ENCODE assay signal across 8 mouse cellular contexts in the genomic region with DNA sequence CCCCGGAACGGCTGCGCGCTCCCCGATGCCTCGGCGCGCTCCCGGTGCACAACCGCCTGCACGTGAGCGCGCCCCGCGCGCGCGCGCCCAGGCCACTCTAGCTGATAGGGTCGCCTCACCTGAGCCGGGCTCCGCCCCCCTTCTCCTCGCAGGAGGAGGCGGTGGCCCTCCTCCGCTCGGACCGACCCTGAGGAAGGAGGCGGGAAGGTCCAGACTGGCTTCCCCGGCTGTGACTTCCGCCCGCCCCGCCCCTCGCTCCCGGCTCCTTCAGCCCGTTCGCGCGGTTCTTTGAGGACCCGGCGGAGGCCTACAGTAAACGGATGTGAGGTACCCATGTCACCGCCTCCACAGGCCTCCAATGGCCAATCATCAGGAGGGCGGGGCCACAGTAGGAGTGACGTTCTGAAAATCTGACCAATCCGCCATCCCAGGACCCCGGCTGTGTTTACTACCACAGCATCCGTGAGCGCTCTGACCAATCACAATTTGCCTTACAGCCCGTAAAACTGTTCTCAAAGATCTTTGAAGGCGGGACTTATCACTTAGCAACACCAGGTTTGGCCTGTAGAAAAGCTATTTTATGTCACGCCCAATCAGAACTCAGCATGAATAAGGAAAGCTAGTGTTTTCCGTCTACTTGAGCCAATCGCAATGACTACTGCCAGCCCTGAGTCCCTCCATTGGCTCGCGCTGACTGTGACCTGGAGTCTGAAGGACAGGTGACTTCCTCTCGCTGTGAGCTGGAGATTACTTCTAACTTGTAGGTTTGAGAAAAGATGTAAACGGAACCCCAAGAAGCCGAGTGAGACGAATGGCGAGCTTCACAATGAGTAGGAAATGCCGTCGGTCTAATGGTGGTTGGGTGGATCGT. TPM values are rescaled to one million over a fixed set of nuclear protein-coding genes. Genes with fewer than 3 reads are reported as not detected.
DNase-seq lines count a peak whose midpoint lies in the region; ATAC-seq lines count a peak whose summit lies in the region.

Zbtb5 (minus strand) TSS at position 308 of the 871 bp plus-strand sequence.

- H3K9me3 ChIP-seq in hindbrain, embryonic 12.5 days (replicated peaks): no peaks in the 10 kb centered on the region

- peak within 1 kb of the TSS; percentile 76 for H3K4me2 ChIP-seq in hindbrain, embryonic 12.5 days (replicated peaks)

- H3K9ac ChIP-seq in hindbrain, embryonic 12.5 days: peak within 1 kb of the TSS; percentile 90

- peak; percentile 99 for DNase-seq in NIH3T3 (ENCODE audit: low read depth)
- DNase-seq in cerebellum, postnatal 10 days: peak; percentile 99 to 100
- peak; percentile 99 to 100 for DNase-seq in frontal cortex, postnatal 10 days (ENCODE audit: low spot score in 2 of 2)
- DNase-seq in layer of hippocampus, postnatal 14 days (ENCODE audit: low spot score in 2 of 2): peak; percentile 98 to 100
- peak; percentile 98 for DNase-seq in lung, postnatal 14 days
- peak; percentile 100 for DNase-seq in retina, adult 2 months (ENCODE audit: low read depth, low spot score)
- DNase-seq in thymus, postnatal 36 days: peak; percentile 98 to 100

- H3K4me3 ChIP-seq in hindbrain, embryonic 12.5 days: peak within 1 kb of the TSS; percentile 77

- H3K27me3 ChIP-seq in hindbrain, embryonic 12.5 days: no peaks in the 10 kb centered on the region

- ATAC-seq in hindbrain, embryonic 12.5 days (ENCODE audit: low FRiP score): peak; percentile 99

- peaks cover 21% of the 10 kb centered on the region for H3K4me1 ChIP-seq in hindbrain, embryonic 12.5 days

- WGBS in hindbrain, embryonic 12.5 days: under 1% methylated on average over 63 of the region's 63 CpGs

- peak within 1 kb of the TSS; percentile 97 for H3K27ac ChIP-seq in hindbrain, embryonic 12.5 days

- no peaks in the 10 kb centered on the region for H3K36me3 ChIP-seq in hindbrain, embryonic 12.5 days

RNA-seq across cellular contexts. Expression of gene Zbtb5, which starts in this region (rescaled TPM):
- 51.0 and 53.1 TPM in 2 replicates for polyA plus RNA-seq in hindbrain, embryonic 12.5 days (2016; fragmentation: Nextera tagmentation; extraction: Ambion mirVana)
- total RNA-seq in layer of hippocampus, postnatal 14 days (2021): 10 to 100 TPM; 12.1 to 12.7 TPM

Comparison
In these comparisons a context has a peak if more than half of its experiments do, and no peak if none do; other contexts are left out.
1. Peak in every context shown above with its lines: DNase-seq, ATAC-seq, H3K4me3 ChIP-seq and H3K27ac ChIP-seq.